20 mouse cellular contexts compared by ENCODE assay signal in the genomic region with DNA sequence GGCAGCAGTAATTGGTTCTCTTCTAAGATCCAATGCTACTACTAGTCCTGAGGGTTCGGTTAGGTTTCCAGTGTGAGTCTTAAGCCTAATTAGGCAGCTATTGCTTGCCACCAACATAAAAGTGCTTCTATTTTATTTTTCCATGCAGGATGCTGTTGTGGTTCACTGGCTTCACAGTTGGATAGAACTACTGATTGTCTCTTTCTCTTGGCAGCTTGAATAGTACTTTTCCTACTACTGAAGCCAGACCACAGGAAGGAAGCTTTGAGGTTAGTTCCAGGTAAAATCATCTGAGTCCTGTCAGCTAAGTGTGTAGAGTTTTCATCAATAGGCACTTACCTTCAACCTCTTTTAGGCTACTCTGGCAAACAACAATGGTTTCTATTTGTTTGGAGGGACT.
DNase-seq lines count a peak whose midpoint lies in the region; ATAC-seq lines count a peak whose summit lies in the region.
"Had no signal": no experiment of that assay in that cellular context is flagged by ENCODE, and none has a peak within 500 bp of the region (broad histone marks: within the 10 kb centered on the region; RNA-seq: fewer than 3 reads in every experiment).

No protein-coding gene starts in this region.

- no peak for DNase-seq in cerebellum, postnatal 4 days (ENCODE audit: low spot score in 2 of 2)
- DNase-seq in 416B (ENCODE audit: low read depth): peak; percentile 20
- peak; percentile 34 to 35 for DNase-seq in cerebellum, adult 18-20 months
- DNase-seq in cerebellum, adult 9-11 months: peak; percentile 60
- no peak for DNase-seq in layer of hippocampus, adult 11-12 months (ENCODE audit: low spot score)
- DNase-seq in left cerebral cortex, postnatal 4 days: no peak
- no peak for DNase-seq in adrenal gland, postnatal 36 days
- DNase-seq: adrenal gland, adult 2 months; adrenal gland, postnatal 14 days; B cell, adult 2 months; gastrocnemius, postnatal 25 days; heart, adult 18-20 months; heart, postnatal 14 days; heart, postnatal 4 days; kidney, adult 18-20 months had no signal

- peak; percentile 77 for ATAC-seq in cerebellum, adult (ENCODE audit: insufficient number of reproducible peaks, low FRiP score, low TSS enrichment)
- ATAC-seq: forebrain, embryonic 15.5 days; hindbrain, postnatal 0 days; inflammation-experienced regulatory T-cells, adult 6 months; intestine, embryonic 16.5 days had no signal

- intact Hi-C loops in left cerebral cortex, postnatal 4 days (cut with DNase I): no loop called here

Comparison
In these comparisons a context has a peak if more than half of its experiments do, and no peak if none do; other contexts are left out.
1. DNase-seq: peak in 416B (single experiment), cerebellum, adult 18-20 months (2 of 2) and cerebellum, adult 9-11 months (single experiment); none in cerebellum, postnatal 4 days (0 of 2), layer of hippocampus, adult 11-12 months (single experiment), left cerebral cortex, postnatal 4 days (single experiment) and adrenal gland, postnatal 36 days (0 of 2).